Mouse (Mus musculus) common myeloid progenitor, adult 5-6 weeks (primary cell): ENCODE measurements around the gene Nrxn1. TPM values are rescaled to one million over a fixed set of nuclear protein-coding genes. Genes with fewer than 3 reads are reported as not detected.
"Not testable (repeated sequence)": the region's sequence is repeated elsewhere in the genome, so short reads cannot be mapped to it uniquely, and the experiment has no call there.

Experiments used
- ATAC-seq: replicated peaks from 2 replicates; pipeline ENCODE4 v1.8.0; 2016; ENCODE audit warnings: low read depth, mild to moderate bottlenecking, moderate TSS enrichment, inconsistent platforms; ENCODE audit not compliant: poor library complexity, severe bottlenecking
- total RNA-seq: library from RNA; stranded (forward); fragments of 200-1000, 187-1606 nt; gene quantifications from 2 replicates; pipeline ENCODE4 v1.2.3, GENCODE M21; 2017

Nrxn1 gene
- total RNA-seq, 1 experiment from 2014 or later, result 17.0 TPM

GRCm38 (mm10) chr17:90382496-90383443 is 710.1 kb downstream of the Nrxn1 start:
- ATAC-seq, result no peak

GRCm38 (mm10) chr17:90376533-90376932 is 716.3 kb downstream of the Nrxn1 start:
- ATAC-seq, result no peak

- ATAC-seq, result no peak
Measured at GRCm38 (mm10) chr17:90362169-90362568, 730.7 kb downstream of the Nrxn1 start.

GRCm38 (mm10) chr17:90349385-90350095 is 743.3 kb downstream of the Nrxn1 start:
- no peak for ATAC-seq

GRCm38 (mm10) chr17:90346735-90347475 is 746.0 kb downstream of the Nrxn1 start:
- ATAC-seq, result no peak

GRCm38 (mm10) chr17:90333445-90333844 is 759.4 kb downstream of the Nrxn1 start:
- no peak for ATAC-seq

GRCm38 (mm10) chr17:90323674-90324073 is 769.2 kb downstream of the Nrxn1 start:
- ATAC-seq, result no peak

- no peak for ATAC-seq
Measured at GRCm38 (mm10) chr17:90272225-90272624, 820.6 kb downstream of the Nrxn1 start.

GRCm38 (mm10) chr17:90271165-90271564 is 821.7 kb downstream of the Nrxn1 start:
- ATAC-seq, result no peak

GRCm38 (mm10) chr17:90269143-90269542 is 823.7 kb downstream of the Nrxn1 start:
- ATAC-seq, result no peak

- ATAC-seq, result no peak
Measured at GRCm38 (mm10) chr17:90253451-90254131, 839.3 kb downstream of the Nrxn1 start.

GRCm38 (mm10) chr17:90252196-90252595 is 840.7 kb downstream of the Nrxn1 start:
- no peak for ATAC-seq

GRCm38 (mm10) chr17:90247071-90247849 is 845.6 kb downstream of the Nrxn1 start:
- ATAC-seq, result no peak

GRCm38 (mm10) chr17:90244339-90244738 is 848.5 kb downstream of the Nrxn1 start:
- ATAC-seq, result no peak

GRCm38 (mm10) chr17:90238964-90239363 is 853.9 kb downstream of the Nrxn1 start:
- peak; percentile 62 for ATAC-seq

- no peak for ATAC-seq
Measured at GRCm38 (mm10) chr17:90238517-90238916, 854.4 kb downstream of the Nrxn1 start.

- ATAC-seq, result not testable (repeated sequence)
Measured at GRCm38 (mm10) chr17:90235674-90236073, 857.2 kb downstream of the Nrxn1 start.

- ATAC-seq, result 0 out of 2 replicates have a peak, but pooled peaks have one; percentile 11
Measured at GRCm38 (mm10) chr17:90234806-90235205, 858.1 kb downstream of the Nrxn1 start.

- no peak for ATAC-seq
Measured at GRCm38 (mm10) chr17:90208547-90208946, 884.3 kb downstream of the Nrxn1 start.
